Mouse (Mus musculus) thymus, adult 2 months (tissue): Measurements from ENCODE around the gene Naip1. TPM values are rescaled to one million over a fixed set of nuclear protein-coding genes. Genes with fewer than 3 reads are reported as not detected.

Source experiments
- DNase-seq: peaks from one replicate; pipeline ENCODE4 v3.0.0; 2021
- H3K27ac ChIP-seq: fragments of 200-500 bp; 2 replicates; pipeline ENCODE4 v1.5.1; 2012; ENCODE audit warnings: low read length, control low read depth; ENCODE audit not compliant: control insufficient read depth, insufficient read depth
- H3K27me3 ChIP-seq: fragments of 200-500 bp; 2 replicates; pipeline ENCODE4 v1.6.1; 2012; ENCODE audit warnings: mild to moderate bottlenecking, low read length, moderate library complexity, mixed read lengths; ENCODE audit not compliant: control insufficient read depth, insufficient read depth
- H3K36me3 ChIP-seq: fragments of 200-500 bp; 2 replicates; pipeline ENCODE4 v1.6.1; 2012; ENCODE audit warnings: mild to moderate bottlenecking, low read length, moderate library complexity; ENCODE audit not compliant: control insufficient read depth, insufficient read depth
- H3K4me1 ChIP-seq: fragments of 200-500 bp; replicated peaks from 2 replicates; pipeline ENCODE4 v1.6.1; 2012; ENCODE audit warnings: low read length; ENCODE audit not compliant: control insufficient read depth, insufficient read depth
- H3K4me3 ChIP-seq: fragments of 200-500 bp; 2 replicates; pipeline ENCODE4 v1.5.1; 2012; ENCODE audit warnings: mild to moderate bottlenecking, low read length, control low read depth, moderate library complexity; ENCODE audit not compliant: control insufficient read depth, insufficient read depth
- CTCF ChIP-seq: fragments of 200-500 bp; IDR thresholded peaks from 2 replicates; pipeline ENCODE4 v1.5.1; 2012; ENCODE audit warnings: mild to moderate bottlenecking, control low read depth, low read length, moderate library complexity, borderline replicate concordance; ENCODE audit not compliant: control insufficient read depth, poor library complexity, insufficient read depth; ENCODE audit errors: extremely low read depth
- POLR2A ChIP-seq: fragments of 200-500 bp; IDR thresholded peaks from 2 replicates; pipeline ENCODE4 v1.6.1; 2012; ENCODE audit warnings: mild to moderate bottlenecking, low read length, control low read depth, moderate library complexity; ENCODE audit not compliant: control insufficient read depth, poor library complexity, insufficient read depth; ENCODE audit errors: extremely low read depth
- WGBS: fragments of 180-500 bp; shearing (Covaris S2); methylation state at CpG from one replicate; pipeline ENCODE4 v1.1.7; 2018; 5-methylcytosine and 5-hydroxymethylcytosine counted together
- polyA plus RNA-seq: library from polyadenylated mRNA; depleted of rRNA; stranded (reverse); fragments of >200 nt; gene quantifications from 2 replicates; pipeline ENCODE4 v1.2.3, GENCODE M21; 2012

Naip1 gene
- polyA plus RNA-seq, 1 experiment: 0.11 TPM

- Histone ChIP-seq H3K36me3 (peaks cover 14% of the 10 kb centered on the region), H3K4me1 (0 out of 2 replicates have a peak, but pooled peaks cover 2% of the 10 kb centered on the region), H3K27me3 (no peaks in the 10 kb centered on the region), H3K4me3 (no peak overlapping the region), H3K27ac (no peak overlapping the region)
- DNase-seq: no peak
- WGBS: 75% methylated on average over 5 of the region's 5 CpGs
- TF ChIP-seq CTCF (no peak), POLR2A (no peak)
Measured at GRCm38 (mm10) chr13:100490424-100490823, 37.8 kb upstream of the Naip1 start.

GRCm38 (mm10) chr13:100483610-100484009 lies 30.9 kb upstream of the Naip1 start:
- H3K27me3 ChIP-seq: no peaks in the 10 kb centered on the region

GRCm38 (mm10) chr13:100463527-100464222 lies 11.0 kb upstream of the Naip1 start:
- DNase-seq: no peak
- H3K4me3 ChIP-seq: no peak overlapping the region
- peaks cover 19% of the 10 kb centered on the region for H3K36me3 ChIP-seq
- no peak for TF ChIP-seq POLR2A
- TF ChIP-seq CTCF: no peak
- no peak overlapping the region for H3K27ac ChIP-seq
- WGBS: 89% methylated on average over 2 of the region's 2 CpGs
- no peaks in the 10 kb centered on the region for H3K4me1 ChIP-seq
- H3K27me3 ChIP-seq: no peaks in the 10 kb centered on the region

More at GRCm38 (mm10) chr13:100483610-100484009, 30.9 kb upstream of the Naip1 start:
- Histone ChIP-seq H3K4me3 (no peak overlapping the region), H3K36me3 (peaks cover 25% of the 10 kb centered on the region), H3K4me1 (no peaks in the 10 kb centered on the region), H3K27ac (no peak overlapping the region)
- TF ChIP-seq POLR2A (no peak), CTCF (no peak)
- no peak for DNase-seq
- 97% methylated on average over 7 of the region's 7 CpGs for WGBS

GRCm38 (mm10) chr13:100461336-100461735 lies 8.7 kb upstream of the Naip1 start:
- WGBS: 97% methylated on average over 3 of the region's 3 CpGs
- Histone ChIP-seq H3K4me3 (no peak overlapping the region), H3K4me1 (no peaks in the 10 kb centered on the region), H3K36me3 (peaks cover 4% of the 10 kb centered on the region; the same call in 1 of the 2 replicates), H3K27me3 (no peaks in the 10 kb centered on the region), H3K27ac (no peak overlapping the region)
- no peak for DNase-seq
- TF ChIP-seq CTCF (no peak), POLR2A (no peak)

- no peak for DNase-seq
- no peaks in the 10 kb centered on the region for H3K4me1 ChIP-seq
Measured at GRCm38 (mm10) chr13:100449495-100449894, 3.2 kb downstream of the Naip1 start.

GRCm38 (mm10) chr13:100440116-100440515 lies 12.6 kb downstream of the Naip1 start:
- no peaks in the 10 kb centered on the region for H3K27me3 ChIP-seq
- TF ChIP-seq CTCF: no peak
- TF ChIP-seq POLR2A: no peak
- H3K36me3 ChIP-seq: no peaks in the 10 kb centered on the region
- DNase-seq: no peak
- no peak overlapping the region for H3K4me3 ChIP-seq
- H3K4me1 ChIP-seq: no peaks in the 10 kb centered on the region
- 46% methylated on average over 3 of the region's 3 CpGs for WGBS
- H3K27ac ChIP-seq: no peak overlapping the region

More at GRCm38 (mm10) chr13:100449495-100449894, 3.2 kb downstream of the Naip1 start:
- H3K4me3 ChIP-seq: no peak overlapping the region
- no peaks in the 10 kb centered on the region for H3K27me3 ChIP-seq
- 34% methylated on average over 1 of the region's 1 CpGs for WGBS
- no peaks in the 10 kb centered on the region for H3K36me3 ChIP-seq
- H3K27ac ChIP-seq: no peak overlapping the region
- no peak for TF ChIP-seq POLR2A
- TF ChIP-seq CTCF: no peak
